Mouse (Mus musculus) right cerebral cortex, adult 2 months (tissue): ENCODE results near the gene Acbd7.

Experiments
- DNase-seq, 2 experiments: peaks; one replicate each; pipeline ENCODE4 v3.0.0; 2021 to 2022; ENCODE audit warnings: low spot score in 2 of 2

Gene Acbd7

GRCm38 (mm10) chr2:3387105-3387860 is 51.3 kb downstream of the Acbd7 start:
- no peak for DNase-seq
